Mouse (Mus musculus) hindbrain, postnatal 0 days (tissue): Measurements from ENCODE around the gene BC030867. TPM values are rescaled to one million over a fixed set of nuclear protein-coding genes. Genes with fewer than 3 reads are reported as not detected.
A peak's percentile ranks its signal among the peaks of the same experiment; 100 is the strongest.

ENCODE experiments used
- ATAC-seq: fragments of 200-750 bp; cut with Nextera tagmentation; 2 replicates; pipeline ENCODE4 v1.8.0; 2017; ENCODE audit warnings: mild to moderate bottlenecking, moderate TSS enrichment, moderate library complexity
- DNase-seq: peaks from one replicate; pipeline ENCODE4 v3.0.0-alpha.2; 2015; ENCODE audit warnings: low spot score
- H3K27ac ChIP-seq: fragments of 300-500 bp; sonication (generic); 2 replicates; pipeline ENCODE4 v1.5.1; 2014; ENCODE audit warnings: mild to moderate bottlenecking
- H3K27me3 ChIP-seq: fragments of 300-500 bp; sonication (generic); 2 replicates; pipeline ENCODE4 v1.6.1; 2014; ENCODE audit warnings: low read length, mixed read lengths; ENCODE audit not compliant: insufficient read depth
- H3K36me3 ChIP-seq: fragments of 300-500 bp; sonication (generic); 2 replicates; pipeline ENCODE4 v1.6.1; 2014; ENCODE audit warnings: low read length, mixed read lengths; ENCODE audit not compliant: insufficient read depth
- H3K4me1 ChIP-seq: fragments of 300-500 bp; sonication (generic); 2 replicates; pipeline ENCODE4 v1.6.1; 2014; ENCODE audit warnings: antibody characterized with exemption, low read length, mixed read lengths; ENCODE audit not compliant: insufficient read depth
- H3K4me2 ChIP-seq: fragments of 300-500 bp; sonication (generic); 2 replicates; pipeline ENCODE4 v1.6.1; 2014; ENCODE audit warnings: low read depth, mild to moderate bottlenecking, low read length, moderate library complexity, mixed read lengths
- H3K4me3 ChIP-seq: fragments of 300-500 bp; sonication (generic); 2 replicates; pipeline ENCODE4 v1.5.1; 2014; ENCODE audit warnings: low read length
- H3K9ac ChIP-seq: fragments of 300-500 bp; sonication (generic); replicated peaks from 2 replicates; pipeline ENCODE4 v1.6.1; 2014; ENCODE audit warnings: mild to moderate bottlenecking, low read length, moderate library complexity, mixed read lengths
- H3K9me3 ChIP-seq: fragments of 300-500 bp; sonication (generic); 2 replicates; pipeline ENCODE4 v1.6.1; 2016; ENCODE audit warnings: low read length, mixed read lengths
- CTCF ChIP-seq: IDR thresholded peaks from 2 replicates; pipeline ENCODE4 v1.5.1; 2016; ENCODE audit warnings: antibody characterized with exemption, control low read depth, low read depth
- WGBS: fragments of 180-500 bp; shearing (Covaris S2); extraction: QIAGEN DNeasy Blood & Tissue Kit; methylation state at CpG from one replicate; pipeline ENCODE4 v1.1.7; 2014; 5-methylcytosine and 5-hydroxymethylcytosine counted together
- polyA plus RNA-seq: library from polyadenylated mRNA; unstranded; fragments of >200 nt; fragmentation: Nextera tagmentation; extraction: Ambion mirVana; gene quantifications from 2 replicates; pipeline ENCODE4 v1.2.1, GENCODE M21; 2015
- total RNA-seq: library from RNA; depleted of rRNA; stranded (reverse); fragments of >200 nt; gene quantifications from 2 replicates; pipeline ENCODE4 v1.2.3, GENCODE M21; 2014

BC030867 gene
- total and polyA plus RNA-seq, 2 experiments from 2014 or later, result 2.3 to 2.4 TPM

GRCm38 (mm10) chr11:102285095-102285834, 36.6 kb downstream of the BC030867 start:
- ATAC-seq (peak; percentile 77), DNase-seq (no peak)
- Histone ChIP-seq H3K4me3 (peak overlapping the region; percentile 63), H3K4me2 (peak overlapping the region; percentile 93), H3K4me1 (peaks cover 5% of the 10 kb centered on the region; the same call in 1 of the 2 replicates), H3K27me3 (no peaks in the 10 kb centered on the region), H3K36me3 (peaks cover 10% of the 10 kb centered on the region), H3K9ac (peak overlapping the region; percentile 72), H3K27ac (peak overlapping the region; percentile 80), H3K9me3 (no peaks in the 10 kb centered on the region)
- WGBS, result 5% methylated on average over 31 of the region's 31 CpGs
- TF ChIP-seq CTCF, result no peak

GRCm38 (mm10) chr11:102287485-102287884, 38.8 kb downstream of the BC030867 start:
- Histone ChIP-seq H3K36me3 (peaks cover 24% of the 10 kb centered on the region), H3K4me3 (no peak overlapping the region), H3K27ac (no peak overlapping the region), H3K9me3 (no peaks in the 10 kb centered on the region), H3K27me3 (no peaks in the 10 kb centered on the region), H3K9ac (no peak overlapping the region), H3K4me2 (no peak overlapping the region), H3K4me1 (peaks cover 5% of the 10 kb centered on the region; the same call in 1 of the 2 replicates)
- DNase-seq (no peak), ATAC-seq (no peak)
- TF ChIP-seq CTCF, result no peak
- WGBS, result 88% methylated on average over 8 of the region's 8 CpGs

GRCm38 (mm10) chr11:102288027-102288804, 39.5 kb downstream of the BC030867 start:
- Histone ChIP-seq H3K4me3 (no peak overlapping the region), H3K9me3 (no peaks in the 10 kb centered on the region), H3K4me2 (no peak overlapping the region), H3K27ac (peak overlapping the region; percentile 32; the same call in 1 of the 2 replicates), H3K36me3 (peaks cover 29% of the 10 kb centered on the region), H3K9ac (no peak overlapping the region), H3K4me1 (peaks cover 5% of the 10 kb centered on the region; the same call in 1 of the 2 replicates), H3K27me3 (no peaks in the 10 kb centered on the region)
- TF ChIP-seq CTCF, result no peak
- DNase-seq (no peak), ATAC-seq (no peak)
- WGBS, result 84% methylated on average over 8 of the region's 8 CpGs

- TF ChIP-seq CTCF, result no peak
Observed at GRCm38 (mm10) chr11:102288913-102289312, 40.2 kb downstream of the BC030867 start.

GRCm38 (mm10) chr11:102289511-102290100, 40.9 kb downstream of the BC030867 start:
- 57% methylated on average over 6 of the region's 6 CpGs for WGBS
- Histone ChIP-seq H3K9ac (no peak overlapping the region), H3K4me1 (peaks cover 5% of the 10 kb centered on the region; the same call in 1 of the 2 replicates), H3K9me3 (no peaks in the 10 kb centered on the region), H3K4me2 (no peak overlapping the region), H3K27ac (no peak overlapping the region; the same call in 1 of the 2 replicates), H3K36me3 (peaks cover 29% of the 10 kb centered on the region), H3K4me3 (no peak overlapping the region), H3K27me3 (no peaks in the 10 kb centered on the region)
- no peak for DNase-seq
- TF ChIP-seq CTCF, result no peak
- ATAC-seq, result no peak

More at GRCm38 (mm10) chr11:102288913-102289312, 40.2 kb downstream of the BC030867 start:
- DNase-seq (no peak), ATAC-seq (no peak)
- H3K9ac ChIP-seq, result no peak overlapping the region
- H3K27ac ChIP-seq, result peak overlapping the region; percentile 32; the same call in 1 of the 2 replicates
- H3K4me1 ChIP-seq, result peaks cover 5% of the 10 kb centered on the region; the same call in 1 of the 2 replicates
- H3K27me3 ChIP-seq, result no peaks in the 10 kb centered on the region
- H3K9me3 ChIP-seq, result no peaks in the 10 kb centered on the region
- H3K36me3 ChIP-seq, result peaks cover 29% of the 10 kb centered on the region
- WGBS, result 73% methylated on average over 2 of the region's 2 CpGs
- H3K4me3 ChIP-seq, result no peak overlapping the region
- H3K4me2 ChIP-seq, result no peak overlapping the region

GRCm38 (mm10) chr11:102290141-102290540, 41.5 kb downstream of the BC030867 start:
- H3K27ac ChIP-seq, result no peak overlapping the region
- peaks cover 10% of the 10 kb centered on the region; the same call in 1 of the 2 replicates for H3K4me1 ChIP-seq
- H3K9me3 ChIP-seq, result no peaks in the 10 kb centered on the region
- DNase-seq (no peak), ATAC-seq (no peak)
- H3K4me2 ChIP-seq, result no peak overlapping the region
- no peak overlapping the region for H3K9ac ChIP-seq
- WGBS, result 85% methylated on average over 4 of the region's 4 CpGs
- H3K36me3 ChIP-seq, result peaks cover 29% of the 10 kb centered on the region
- H3K27me3 ChIP-seq, result no peaks in the 10 kb centered on the region
- TF ChIP-seq CTCF, result no peak
- no peak overlapping the region for H3K4me3 ChIP-seq
